Mouse (Mus musculus) liver, postnatal 0 days (tissue): Measurements from ENCODE around the gene B3gnt9. TPM values are rescaled to one million over a fixed set of nuclear protein-coding genes. Genes with fewer than 3 reads are reported as not detected.

Source experiments
- ATAC-seq: fragments of 200-750 bp; cut with Nextera tagmentation; 2 replicates; pipeline ENCODE4 v1.8.0; 2017; ENCODE audit warnings: mild to moderate bottlenecking, moderate library complexity
- DNase-seq: peaks from one replicate; pipeline ENCODE4 v3.0.0-alpha.2; 2016
- H3K27ac ChIP-seq: fragments of 300-500 bp; sonication (generic); 2 replicates; pipeline ENCODE4 v1.5.1; 2014; ENCODE audit warnings: antibody characterized with exemption, moderate library complexity, mild to moderate bottlenecking, low read depth
- H3K27me3 ChIP-seq: fragments of 300-500 bp; sonication (generic); 2 replicates; pipeline ENCODE4 v1.6.1; 2014; ENCODE audit warnings: low read length, control low read depth, mixed read lengths; ENCODE audit not compliant: insufficient read depth
- H3K36me3 ChIP-seq: fragments of 300-500 bp; sonication (generic); replicated peaks from 2 replicates; pipeline ENCODE4 v1.6.1; 2014; ENCODE audit warnings: mild to moderate bottlenecking, control low read depth, low read length, moderate library complexity, mixed read lengths; ENCODE audit not compliant: insufficient read depth
- H3K4me1 ChIP-seq: fragments of 300-500 bp; sonication (generic); 2 replicates; pipeline ENCODE4 v1.6.1; 2014; ENCODE audit warnings: antibody characterized with exemption, mild to moderate bottlenecking, control low read depth; ENCODE audit not compliant: insufficient read depth
- H3K4me2 ChIP-seq: fragments of 300-500 bp; sonication (generic); 2 replicates; pipeline ENCODE4 v1.6.1; 2014; ENCODE audit warnings: low read depth, mild to moderate bottlenecking, low read length, moderate library complexity, mixed read lengths
- H3K4me3 ChIP-seq: fragments of 300-500 bp; sonication (generic); 2 replicates; pipeline ENCODE4 v1.5.1; 2014; ENCODE audit warnings: low read depth, low read length
- H3K9ac ChIP-seq: fragments of 300-500 bp; sonication (generic); replicated peaks from 2 replicates; pipeline ENCODE4 v1.6.1; 2014; ENCODE audit warnings: mild to moderate bottlenecking, moderate library complexity
- H3K9me3 ChIP-seq: fragments of 300-500 bp; sonication (generic); 2 replicates; pipeline ENCODE4 v1.6.1; 2016; ENCODE audit warnings: mild to moderate bottlenecking, control low read depth, low read length, mixed read lengths
- CTCF ChIP-seq: sonication (generic); IDR thresholded peaks from 2 replicates; pipeline ENCODE4 v1.5.1; 2016; ENCODE audit warnings: antibody characterized with exemption, low read depth
- EP300 ChIP-seq: IDR thresholded peaks from 2 replicates; pipeline ENCODE4 v1.6.1; 2016; ENCODE audit warnings: antibody characterized with exemption, low read depth, mild to moderate bottlenecking
- WGBS: fragments of 180-500 bp; shearing (Covaris S2); extraction: QIAGEN DNeasy Blood & Tissue Kit; methylation state at CpG from one replicate; pipeline ENCODE4 v1.1.7; 2014; ENCODE audit not compliant: insufficient replicate concordance; 5-methylcytosine and 5-hydroxymethylcytosine counted together
- polyA plus RNA-seq: library from polyadenylated mRNA; unstranded; fragments of >200 nt; fragmentation: Nextera tagmentation; extraction: Ambion mirVana; gene quantifications from 2 replicates; pipeline ENCODE4 v1.2.1, GENCODE M21; 2015

The B3gnt9 gene
- polyA plus RNA-seq, 1 experiment from 2014 or later = 2.0 TPM

- peaks cover 23% of the 10 kb centered on the region for H3K27me3 ChIP-seq
- ATAC-seq (peak; percentile 86), DNase-seq (peak; percentile 81)
- peaks cover 15% of the 10 kb centered on the region for H3K4me1 ChIP-seq
- no peak overlapping the region for H3K4me3 ChIP-seq
- H3K9me3 ChIP-seq = no peaks in the 10 kb centered on the region
- H3K36me3 ChIP-seq = no peaks in the 10 kb centered on the region
- no peak overlapping the region for H3K27ac ChIP-seq
- TF ChIP-seq CTCF = peak; percentile 97
- no peak for TF ChIP-seq EP300
- 23% methylated on average over 23 of the region's 23 CpGs for WGBS
- no peak overlapping the region for H3K9ac ChIP-seq
- H3K4me2 ChIP-seq = peak overlapping the region; percentile 33; the same call in 1 of the 2 replicates
Observed at GRCm38 (mm10) chr8:105283074-105283473, 28.1 kb upstream of the B3gnt9 start.

- Histone ChIP-seq H3K4me2 (no peak overlapping the region), H3K9me3 (no peaks in the 10 kb centered on the region), H3K27ac (no peak overlapping the region), H3K4me1 (peaks cover 15% of the 10 kb centered on the region), H3K36me3 (no peaks in the 10 kb centered on the region), H3K27me3 (peaks cover 31% of the 10 kb centered on the region), H3K9ac (no peak overlapping the region), H3K4me3 (no peak overlapping the region)
- ATAC-seq = no peak
- no peak for DNase-seq
- TF ChIP-seq CTCF = no peak
- TF ChIP-seq EP300 = no peak
- 56% methylated on average over 4 of the region's 4 CpGs for WGBS
Observed at GRCm38 (mm10) chr8:105282239-105282638, 27.3 kb upstream of the B3gnt9 start.

- Histone ChIP-seq H3K27ac (no peak overlapping the region), H3K4me2 (no peak overlapping the region), H3K27me3 (peaks cover 35% of the 10 kb centered on the region), H3K36me3 (no peaks in the 10 kb centered on the region), H3K9me3 (no peaks in the 10 kb centered on the region), H3K4me1 (peaks cover 15% of the 10 kb centered on the region), H3K9ac (no peak overlapping the region), H3K4me3 (no peak overlapping the region)
- WGBS = 85% methylated on average over 12 of the region's 12 CpGs
- TF ChIP-seq CTCF = no peak
- TF ChIP-seq EP300 = no peak
- DNase-seq (no peak), ATAC-seq (no peak)
Observed at GRCm38 (mm10) chr8:105281821-105282220, 26.9 kb upstream of the B3gnt9 start.

- no peak for TF ChIP-seq EP300
- no peak overlapping the region for H3K4me3 ChIP-seq
- ATAC-seq (no peak), DNase-seq (no peak)
- H3K27me3 ChIP-seq = peaks cover 46% of the 10 kb centered on the region
- H3K27ac ChIP-seq = no peak overlapping the region
- peaks cover 23% of the 10 kb centered on the region for H3K4me1 ChIP-seq
- H3K4me2 ChIP-seq = no peak overlapping the region
- H3K9ac ChIP-seq = no peak overlapping the region
- H3K9me3 ChIP-seq = no peaks in the 10 kb centered on the region
- no peaks in the 10 kb centered on the region for H3K36me3 ChIP-seq
- whole genome bisulfite sequencing = 51% methylated on average over 3 of the region's 3 CpGs
Observed at GRCm38 (mm10) chr8:105280567-105280966, 25.6 kb upstream of the B3gnt9 start.

GRCm38 (mm10) chr8:105278911-105279334 lies 24.0 kb upstream of the B3gnt9 start:
- Histone ChIP-seq H3K27ac (no peak overlapping the region), H3K4me3 (peak overlapping the region; percentile 4; the same call in 1 of the 2 replicates), H3K4me2 (peak overlapping the region; percentile 40), H3K9me3 (no peaks in the 10 kb centered on the region), H3K27me3 (peaks cover 61% of the 10 kb centered on the region), H3K9ac (no peak overlapping the region), H3K4me1 (peaks cover 23% of the 10 kb centered on the region), H3K36me3 (no peaks in the 10 kb centered on the region)
- ATAC-seq = peak; percentile 67
- DNase-seq = peak; percentile 62
- WGBS = 1% methylated on average over 28 of the region's 28 CpGs
- no peak for TF ChIP-seq EP300
- peak; percentile 36; the same call in 1 of the 2 replicates for TF ChIP-seq CTCF

GRCm38 (mm10) chr8:105276292-105277120 lies 21.6 kb upstream of the B3gnt9 start:
- peak; percentile 66 for DNase-seq
- TF ChIP-seq CTCF (no peak), EP300 (no peak)
- ATAC-seq = peak; percentile 58
- Histone ChIP-seq H3K9ac (peak overlapping the region; percentile 30), H3K4me2 (peak overlapping the region; percentile 70), H3K27ac (no peak overlapping the region), H3K9me3 (no peaks in the 10 kb centered on the region), H3K36me3 (no peaks in the 10 kb centered on the region), H3K4me1 (peaks cover 16% of the 10 kb centered on the region), H3K27me3 (peaks cover 80% of the 10 kb centered on the region), H3K4me3 (peak overlapping the region; percentile 36)
- 5% methylated on average over 30 of the region's 30 CpGs for WGBS
